Mouse (Mus musculus) midbrain, embryonic 14.5 days (tissue): Measurements from ENCODE around the gene Vmn1r188. TPM values are rescaled to one million over a fixed set of nuclear protein-coding genes. Genes with fewer than 3 reads are reported as not detected.

Experiments used
- ATAC-seq: fragments of 200-750 bp; cut with Nextera tagmentation; 2 replicates; pipeline ENCODE4 v1.8.0; 2017; ENCODE audit warnings: moderate number of reproducible peaks, moderate library complexity; ENCODE audit not compliant: low FRiP score, low TSS enrichment
- DNase-seq: peaks from one replicate; pipeline ENCODE4 v3.0.0-alpha.2; 2015
- H3K27ac ChIP-seq: fragments of 300-500 bp; sonication (generic); replicated peaks from 2 replicates; pipeline ENCODE4 v1.5.1; 2014; ENCODE audit warnings: mild to moderate bottlenecking, low read depth, low read length, moderate library complexity
- H3K27me3 ChIP-seq: fragments of 300-500 bp; sonication (generic); 2 replicates; pipeline ENCODE4 v1.6.1; 2014; ENCODE audit warnings: low read length, control low read depth, mixed read lengths; ENCODE audit not compliant: control insufficient read depth, insufficient read depth
- H3K36me3 ChIP-seq: fragments of 300-500 bp; sonication (generic); 2 replicates; pipeline ENCODE4 v1.6.1; 2014; ENCODE audit warnings: low read length, control low read depth; ENCODE audit not compliant: control insufficient read depth, insufficient read depth
- H3K4me1 ChIP-seq: fragments of 300-500 bp; sonication (generic); 2 replicates; pipeline ENCODE4 v1.6.1; 2014; ENCODE audit warnings: mild to moderate bottlenecking, antibody characterized with exemption, low read length, control low read depth; ENCODE audit not compliant: control insufficient read depth, insufficient read depth
- H3K4me2 ChIP-seq: fragments of 300-500 bp; sonication (generic); 2 replicates; pipeline ENCODE4 v1.6.1; 2014; ENCODE audit warnings: mild to moderate bottlenecking, low read length, moderate library complexity
- H3K4me3 ChIP-seq: fragments of 300-500 bp; sonication (generic); replicated peaks from 2 replicates; pipeline ENCODE4 v1.5.1; 2014; ENCODE audit warnings: low read depth, low read length
- H3K9ac ChIP-seq: fragments of 300-500 bp; sonication (generic); replicated peaks from 2 replicates; pipeline ENCODE4 v1.6.1; 2014; ENCODE audit warnings: mild to moderate bottlenecking, low read length, moderate library complexity
- H3K9me3 ChIP-seq: fragments of 300-500 bp; sonication (generic); 2 replicates; pipeline ENCODE4 v1.6.1; 2016; ENCODE audit warnings: low read length, control low read depth, mixed read lengths; ENCODE audit not compliant: control insufficient read depth
- WGBS: fragments of 180-500 bp; shearing (Covaris S2); extraction: QIAGEN DNeasy Blood & Tissue Kit; methylation state at CpG from one replicate; pipeline ENCODE4 v1.1.7; 2014; 5-methylcytosine and 5-hydroxymethylcytosine counted together
- polyA plus RNA-seq: library from polyadenylated mRNA; unstranded; fragments of >200 nt; fragmentation: Nextera tagmentation; extraction: Ambion mirVana; gene quantifications from 2 replicates; pipeline ENCODE4 v1.2.1, GENCODE M21; 2014

Gene Vmn1r188
- polyA plus RNA-seq, 1 experiment from 2014 or later, result not detected

GRCm38 (mm10) chr13:22045311-22045710, 38.9 kb upstream of the Vmn1r188 start:
- Histone ChIP-seq H3K36me3 (no peaks in the 10 kb centered on the region), H3K4me1 (peaks cover 16% of the 10 kb centered on the region), H3K27ac (no peak overlapping the region), H3K4me3 (no peak overlapping the region), H3K9ac (no peak overlapping the region), H3K27me3 (no peaks in the 10 kb centered on the region), H3K9me3 (no peaks in the 10 kb centered on the region), H3K4me2 (no peak overlapping the region)
- 82% methylated on average over 2 of the region's 2 CpGs for WGBS
- ATAC-seq (no peak), DNase-seq (no peak)

- H3K27me3 ChIP-seq, result no peaks in the 10 kb centered on the region
- no peak for ATAC-seq
- 0 out of 2 replicates have a peak overlapping the region, but pooled peaks have one; percentile 10 for H3K4me2 ChIP-seq
- DNase-seq, result no peak
- no peak overlapping the region for H3K27ac ChIP-seq
- H3K4me1 ChIP-seq, result peaks cover 4% of the 10 kb centered on the region; the same call in 1 of the 2 replicates
- H3K9ac ChIP-seq, result no peak overlapping the region
- WGBS, result 86% methylated on average over 2 of the region's 2 CpGs
- no peaks in the 10 kb centered on the region for H3K36me3 ChIP-seq
- no peak overlapping the region for H3K4me3 ChIP-seq
- no peaks in the 10 kb centered on the region for H3K9me3 ChIP-seq
These were observed 35.2 kb upstream of the Vmn1r188 start for GRCm38 (mm10) chr13:22049041-22049440.

- peak overlapping the region; percentile 60; the same call in 1 of the 2 replicates for H3K9ac ChIP-seq
- no peaks in the 10 kb centered on the region for H3K9me3 ChIP-seq
- ATAC-seq (peak; percentile 38; the same call in 1 of the 2 replicates), DNase-seq (peak; percentile 88)
- peak overlapping the region; percentile 63 for H3K4me2 ChIP-seq
- peaks cover 4% of the 10 kb centered on the region; the same call in 1 of the 2 replicates for H3K4me1 ChIP-seq
- H3K27ac ChIP-seq, result peak overlapping the region; percentile 86
- peak overlapping the region; percentile 49 for H3K4me3 ChIP-seq
- WGBS, result under 1% methylated on average over 14 of the region's 14 CpGs
- H3K36me3 ChIP-seq, result no peaks in the 10 kb centered on the region
- H3K27me3 ChIP-seq, result no peaks in the 10 kb centered on the region
These were observed 34.4 kb upstream of the Vmn1r188 start for GRCm38 (mm10) chr13:22049737-22050440.

- WGBS, result under 1% methylated on average over 52 of the region's 52 CpGs
- H3K4me1 ChIP-seq, result peaks cover 4% of the 10 kb centered on the region; the same call in 1 of the 2 replicates
- peak overlapping the region; percentile 49 for H3K4me3 ChIP-seq
- H3K4me2 ChIP-seq, result peak overlapping the region; percentile 63
- peak overlapping the region; percentile 60 for H3K9ac ChIP-seq
- H3K9me3 ChIP-seq, result no peaks in the 10 kb centered on the region
- ATAC-seq (peak; percentile 95), DNase-seq (peak; percentile 95)
- no peaks in the 10 kb centered on the region for H3K36me3 ChIP-seq
- no peaks in the 10 kb centered on the region for H3K27me3 ChIP-seq
- peak overlapping the region; percentile 86 for H3K27ac ChIP-seq
These were observed 33.4 kb upstream of the Vmn1r188 start for GRCm38 (mm10) chr13:22050591-22051522.

- no peaks in the 10 kb centered on the region for H3K9me3 ChIP-seq
- H3K9ac ChIP-seq, result peak overlapping the region; percentile 60
- ATAC-seq (0 out of 2 replicates have a peak, but pooled peaks have one; percentile 32), DNase-seq (no peak)
- peak overlapping the region; percentile 86 for H3K27ac ChIP-seq
- peaks cover 4% of the 10 kb centered on the region; the same call in 1 of the 2 replicates for H3K4me1 ChIP-seq
- 12% methylated on average over 5 of the region's 5 CpGs for WGBS
- H3K4me2 ChIP-seq, result peak overlapping the region; percentile 63
- no peaks in the 10 kb centered on the region for H3K27me3 ChIP-seq
- H3K4me3 ChIP-seq, result peak overlapping the region; percentile 49
- H3K36me3 ChIP-seq, result no peaks in the 10 kb centered on the region
These were observed 32.7 kb upstream of the Vmn1r188 start for GRCm38 (mm10) chr13:22051523-22051859.

- Histone ChIP-seq H3K9me3 (no peaks in the 10 kb centered on the region), H3K27ac (no peak overlapping the region), H3K27me3 (no peaks in the 10 kb centered on the region), H3K9ac (no peak overlapping the region), H3K4me2 (no peak overlapping the region), H3K4me1 (peaks cover 4% of the 10 kb centered on the region; the same call in 1 of the 2 replicates), H3K4me3 (no peak overlapping the region), H3K36me3 (no peaks in the 10 kb centered on the region)
- no peak for DNase-seq
- no peak for ATAC-seq
- WGBS, result 94% methylated on average over 1 of the region's 1 CpGs
These were observed 30.5 kb upstream of the Vmn1r188 start for GRCm38 (mm10) chr13:22053754-22054153.

- DNase-seq, result no peak
- no peak for ATAC-seq
- H3K9me3 ChIP-seq, result peaks cover 2% of the 10 kb centered on the region; the same call in 1 of the 2 replicates
- no peaks in the 10 kb centered on the region for H3K27me3 ChIP-seq
- WGBS, result 75% methylated on average over 1 of the region's 1 CpGs
- no peaks in the 10 kb centered on the region for H3K36me3 ChIP-seq
- H3K4me2 ChIP-seq, result no peak overlapping the region
- no peak overlapping the region for H3K4me3 ChIP-seq
- no peaks in the 10 kb centered on the region for H3K4me1 ChIP-seq
- no peak overlapping the region for H3K27ac ChIP-seq
- no peak overlapping the region for H3K9ac ChIP-seq
These were observed 22.8 kb upstream of the Vmn1r188 start for GRCm38 (mm10) chr13:22061422-22061821.

GRCm38 (mm10) chr13:22063468-22063867, 20.8 kb upstream of the Vmn1r188 start:
- Histone ChIP-seq H3K4me1 (no peaks in the 10 kb centered on the region), H3K27ac (no peak overlapping the region), H3K4me3 (no peak overlapping the region), H3K9me3 (peaks cover 3% of the 10 kb centered on the region; the same call in 1 of the 2 replicates), H3K9ac (no peak overlapping the region), H3K4me2 (no peak overlapping the region), H3K27me3 (no peaks in the 10 kb centered on the region), H3K36me3 (no peaks in the 10 kb centered on the region)
- DNase-seq, result no peak
- 74% methylated on average over 1 of the region's 1 CpGs for WGBS
- ATAC-seq, result no peak
